Mouse (Mus musculus): Measurements from ENCODE around the gene Saxo1. TPM values are rescaled to one million over a fixed set of nuclear protein-coding genes. Genes with fewer than 3 reads are reported as not detected.

The Saxo1 gene
- polyA plus RNA-seq, 1 experiment from 2014 or later: 0.15 TPM

- Histone ChIP-seq H3K4me2 (no peak overlapping the region), H3K27ac (no peak overlapping the region), H3K9me3 (no peaks in the 10 kb centered on the region), H3K27me3 (no peaks in the 10 kb centered on the region), H3K36me3 (no peaks in the 10 kb centered on the region), H3K4me3 (replicated peaks) (no peak overlapping the region), H3K9ac (replicated peaks) (no peak overlapping the region), H3K4me1 (replicated peaks) (peaks cover 7% of the 10 kb centered on the region; the same call in 1 of the 2 replicates)
- no peak for ATAC-seq (ENCODE audit: insufficient number of reproducible peaks, insufficient read depth, low FRiP score, low TSS enrichment, low read depth)
- 81% methylated on average over 7 of the region's 7 CpGs for WGBS
Measured at GRCm38 (mm10) chr4:86557371-86557770, 757 bp downstream of the Saxo1 start.

- Histone ChIP-seq H3K36me3 (no peaks in the 10 kb centered on the region), H3K9ac (replicated peaks) (no peak overlapping the region), H3K4me2 (no peak overlapping the region), H3K4me3 (replicated peaks) (no peak overlapping the region), H3K27ac (no peak overlapping the region), H3K9me3 (no peaks in the 10 kb centered on the region), H3K4me1 (replicated peaks) (peaks cover 13% of the 10 kb centered on the region; the same call in 1 of the 2 replicates), H3K27me3 (no peaks in the 10 kb centered on the region)
- no peak for ATAC-seq (ENCODE audit: insufficient number of reproducible peaks, insufficient read depth, low FRiP score, low TSS enrichment, low read depth)
- 22% methylated on average over 6 of the region's 6 CpGs for WGBS
Measured at GRCm38 (mm10) chr4:86555035-86555707, 3.0 kb downstream of the Saxo1 start.

GRCm38 (mm10) chr4:86548332-86548731 lies 9.8 kb downstream of the Saxo1 start:
- H3K9ac ChIP-seq (replicated peaks): no peak overlapping the region
- H3K9me3 ChIP-seq: no peaks in the 10 kb centered on the region
- no peaks in the 10 kb centered on the region for H3K36me3 ChIP-seq
- H3K27ac ChIP-seq: no peak overlapping the region
- ATAC-seq (ENCODE audit: insufficient number of reproducible peaks, insufficient read depth, low FRiP score, low TSS enrichment, low read depth): no peak
- H3K4me2 ChIP-seq: no peak overlapping the region
- H3K27me3 ChIP-seq: no peaks in the 10 kb centered on the region
- peaks cover 19% of the 10 kb centered on the region for H3K4me1 ChIP-seq (replicated peaks)
- WGBS: 84% methylated on average over 9 of the region's 9 CpGs
- H3K4me3 ChIP-seq (replicated peaks): no peak overlapping the region

- ATAC-seq (ENCODE audit: insufficient number of reproducible peaks, insufficient read depth, low FRiP score, low TSS enrichment, low read depth): no peak
- no peaks in the 10 kb centered on the region for H3K9me3 ChIP-seq
- no peak overlapping the region for H3K4me3 ChIP-seq (replicated peaks)
- no peaks in the 10 kb centered on the region for H3K36me3 ChIP-seq
- peaks cover 13% of the 10 kb centered on the region for H3K4me1 ChIP-seq (replicated peaks)
- H3K9ac ChIP-seq (replicated peaks): no peak overlapping the region
- WGBS: 34% methylated on average over 5 of the region's 5 CpGs
- peak overlapping the region; percentile 67 for H3K27ac ChIP-seq
- H3K4me2 ChIP-seq: no peak overlapping the region
- no peaks in the 10 kb centered on the region for H3K27me3 ChIP-seq
Measured at GRCm38 (mm10) chr4:86545615-86546014, 12.5 kb downstream of the Saxo1 start.

GRCm38 (mm10) chr4:86543999-86544398 lies 14.1 kb downstream of the Saxo1 start:
- H3K27ac ChIP-seq: peak overlapping the region; percentile 24; the same call in 1 of the 2 replicates

GRCm38 (mm10) chr4:86541573-86541972 lies 16.6 kb downstream of the Saxo1 start:
- no peaks in the 10 kb centered on the region for H3K9me3 ChIP-seq
- H3K4me1 ChIP-seq (replicated peaks): peaks cover 13% of the 10 kb centered on the region
- no peak overlapping the region for H3K4me2 ChIP-seq
- no peak overlapping the region for H3K4me3 ChIP-seq (replicated peaks)
- no peak overlapping the region for H3K27ac ChIP-seq
- no peaks in the 10 kb centered on the region for H3K27me3 ChIP-seq
- ATAC-seq (ENCODE audit: insufficient number of reproducible peaks, insufficient read depth, low FRiP score, low TSS enrichment, low read depth): no peak
- H3K36me3 ChIP-seq: no peaks in the 10 kb centered on the region
- no peak overlapping the region for H3K9ac ChIP-seq (replicated peaks)
- WGBS: 81% methylated on average over 1 of the region's 1 CpGs

More at GRCm38 (mm10) chr4:86543999-86544398, 14.1 kb downstream of the Saxo1 start:
- Histone ChIP-seq H3K9me3 (no peaks in the 10 kb centered on the region), H3K27me3 (no peaks in the 10 kb centered on the region), H3K4me2 (no peak overlapping the region), H3K9ac (replicated peaks) (no peak overlapping the region), H3K4me1 (replicated peaks) (peaks cover 13% of the 10 kb centered on the region), H3K4me3 (replicated peaks) (no peak overlapping the region), H3K36me3 (no peaks in the 10 kb centered on the region)
- ATAC-seq (ENCODE audit: insufficient number of reproducible peaks, insufficient read depth, low FRiP score, low TSS enrichment, low read depth): no peak
- 69% methylated on average over 3 of the region's 3 CpGs for WGBS

- no peak overlapping the region for H3K27ac ChIP-seq
- no peak for ATAC-seq (ENCODE audit: insufficient number of reproducible peaks, insufficient read depth, low FRiP score, low TSS enrichment, low read depth)
- 93% methylated on average over 5 of the region's 5 CpGs for WGBS
- no peaks in the 10 kb centered on the region for H3K27me3 ChIP-seq
- peaks cover 7% of the 10 kb centered on the region for H3K4me1 ChIP-seq (replicated peaks)
- 0 out of 2 replicates have a peak, but pooled peaks cover 3% of the 10 kb centered on the region for H3K9me3 ChIP-seq
- H3K4me2 ChIP-seq: no peak overlapping the region
- H3K9ac ChIP-seq (replicated peaks): no peak overlapping the region
- H3K36me3 ChIP-seq: no peaks in the 10 kb centered on the region
- no peak overlapping the region for H3K4me3 ChIP-seq (replicated peaks)
Measured at GRCm38 (mm10) chr4:86538936-86539335, 19.2 kb downstream of the Saxo1 start.

- Histone ChIP-seq H3K27me3 (no peaks in the 10 kb centered on the region), H3K9me3 (0 out of 2 replicates have a peak, but pooled peaks cover 3% of the 10 kb centered on the region), H3K4me1 (replicated peaks) (peaks cover 9% of the 10 kb centered on the region), H3K9ac (replicated peaks) (no peak overlapping the region), H3K4me3 (replicated peaks) (no peak overlapping the region), H3K27ac (no peak overlapping the region), H3K4me2 (no peak overlapping the region), H3K36me3 (no peaks in the 10 kb centered on the region)
- ATAC-seq (ENCODE audit: insufficient number of reproducible peaks, insufficient read depth, low FRiP score, low TSS enrichment, low read depth): no peak
- 52% methylated on average over 4 of the region's 4 CpGs for WGBS
Measured at GRCm38 (mm10) chr4:86537972-86538371, 20.2 kb downstream of the Saxo1 start.

- peak overlapping the region; percentile 69 for H3K27ac ChIP-seq
- 20% methylated on average over 5 of the region's 5 CpGs for WGBS
- no peak; the same call in 1 of the 2 replicates for ATAC-seq (ENCODE audit: insufficient number of reproducible peaks, insufficient read depth, low FRiP score, low TSS enrichment, low read depth)
Measured at GRCm38 (mm10) chr4:86534091-86534481, 24.0 kb downstream of the Saxo1 start.

GRCm38 (mm10) chr4:86533406-86534090 lies 24.6 kb downstream of the Saxo1 start:
- WGBS: 40% methylated on average over 8 of the region's 8 CpGs
- H3K4me1 ChIP-seq (replicated peaks): peaks cover 22% of the 10 kb centered on the region
- H3K9ac ChIP-seq (replicated peaks): no peak overlapping the region
- H3K9me3 ChIP-seq: 0 out of 2 replicates have a peak, but pooled peaks cover 3% of the 10 kb centered on the region
- no peak overlapping the region for H3K4me2 ChIP-seq
- H3K36me3 ChIP-seq: no peaks in the 10 kb centered on the region
- H3K27ac ChIP-seq: peak overlapping the region; percentile 69
- no peaks in the 10 kb centered on the region for H3K27me3 ChIP-seq
- no peak overlapping the region for H3K4me3 ChIP-seq (replicated peaks)
- no peak for ATAC-seq (ENCODE audit: insufficient number of reproducible peaks, insufficient read depth, low FRiP score, low TSS enrichment, low read depth)

More at GRCm38 (mm10) chr4:86534091-86534481, 24.0 kb downstream of the Saxo1 start:
- Histone ChIP-seq H3K36me3 (no peaks in the 10 kb centered on the region), H3K9ac (replicated peaks) (no peak overlapping the region), H3K9me3 (0 out of 2 replicates have a peak, but pooled peaks cover 3% of the 10 kb centered on the region), H3K4me2 (no peak overlapping the region), H3K27me3 (no peaks in the 10 kb centered on the region), H3K4me1 (replicated peaks) (peaks cover 18% of the 10 kb centered on the region), H3K4me3 (replicated peaks) (no peak overlapping the region)

- Histone ChIP-seq H3K27me3 (no peaks in the 10 kb centered on the region), H3K4me1 (replicated peaks) (peaks cover 57% of the 10 kb centered on the region), H3K9ac (replicated peaks) (no peak overlapping the region), H3K36me3 (no peaks in the 10 kb centered on the region), H3K4me3 (replicated peaks) (no peak overlapping the region), H3K9me3 (no peaks in the 10 kb centered on the region), H3K4me2 (no peak overlapping the region), H3K27ac (0 out of 2 replicates have a peak overlapping the region, but pooled peaks have one; percentile 37)
- WGBS: 53% methylated on average over 6 of the region's 6 CpGs
- ATAC-seq (ENCODE audit: insufficient number of reproducible peaks, insufficient read depth, low FRiP score, low TSS enrichment, low read depth): no peak
Measured at GRCm38 (mm10) chr4:86529161-86529560, 29.0 kb downstream of the Saxo1 start.

Data from limb, embryonic 12.5 days (tissue).